Mouse (Mus musculus) cortical plate, adult 2 months (tissue): ENCODE data around the gene Epha4. TPM values are rescaled to one million over a fixed set of nuclear protein-coding genes. Genes with fewer than 3 reads are reported as not detected.

ENCODE experiments used
- H3K27ac ChIP-seq: fragments of 200-500 bp; 2 replicates; pipeline ENCODE4 v1.5.1; 2012; ENCODE audit warnings: low read length, control low read depth, inconsistent platforms; ENCODE audit not compliant: insufficient read depth
- H3K4me1 ChIP-seq: fragments of 200-500 bp; 2 replicates; pipeline ENCODE4 v1.6.1; 2011; ENCODE audit warnings: low read length; ENCODE audit not compliant: control insufficient read depth, insufficient read depth
- H3K4me3 ChIP-seq: fragments of 200-500 bp; 2 replicates; pipeline ENCODE4 v1.5.1; 2011; ENCODE audit warnings: mild to moderate bottlenecking, low read length, control low read depth; ENCODE audit not compliant: insufficient read depth
- CTCF ChIP-seq: fragments of 200-500 bp; IDR thresholded peaks from 2 replicates; pipeline ENCODE4 v1.5.1; 2011; ENCODE audit warnings: mild to moderate bottlenecking, control low read depth, low read length; ENCODE audit not compliant: insufficient read depth; ENCODE audit errors: extremely low read depth
- POLR2A ChIP-seq: fragments of 200-500 bp; IDR thresholded peaks from 2 replicates; pipeline ENCODE4 v1.6.1; 2011; ENCODE audit warnings: mild to moderate bottlenecking, low read length, control low read depth; ENCODE audit not compliant: insufficient read depth; ENCODE audit errors: extremely low read depth
- polyA plus RNA-seq: library from polyadenylated mRNA; depleted of rRNA; stranded (reverse); fragments of >200 nt; gene quantifications from 2 replicates; pipeline ENCODE4 v1.2.3, GENCODE M21; 2012; rRNA removed

Gene Epha4
- polyA plus RNA-seq, result 74.5 and 85.1 TPM in 2 replicates

DNA sequence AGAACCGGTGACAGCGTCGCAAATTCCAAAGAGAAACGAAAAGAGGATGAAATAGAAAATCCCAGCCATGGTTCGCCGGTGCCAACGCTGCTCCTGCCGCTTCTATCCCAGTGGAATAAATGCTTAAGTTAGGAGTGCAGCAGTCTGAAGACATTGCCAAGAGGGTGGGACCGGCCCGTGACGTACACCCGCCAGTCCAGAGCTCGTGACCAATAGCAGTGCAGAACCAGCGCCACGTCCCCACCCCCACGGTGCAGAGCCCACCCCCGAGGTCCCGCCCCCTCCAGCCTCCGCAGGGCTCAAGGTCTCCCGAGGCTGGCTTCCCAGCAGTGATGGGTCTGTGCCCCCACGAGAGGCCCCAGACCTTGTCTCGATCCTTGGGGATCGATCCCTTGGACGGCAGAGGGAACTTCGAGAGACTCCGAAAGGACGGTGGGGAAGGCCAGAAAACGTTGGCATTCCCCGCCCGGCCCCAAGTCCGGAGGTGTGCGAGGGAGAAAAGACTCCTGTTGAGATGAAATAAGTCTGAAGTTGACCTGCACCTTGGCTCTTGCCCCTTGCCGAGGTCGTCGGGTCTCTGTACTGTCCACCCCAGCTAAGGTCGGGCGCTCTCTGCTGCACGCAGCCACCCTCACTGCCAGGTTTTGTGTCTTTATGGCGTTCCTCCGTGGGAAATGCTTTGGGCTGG is at the start of gene Epha4:
Gene Epha4, minus strand, starts transcription at position 126 of the 688 bp plus-strand sequence.
- Histone ChIP-seq H3K4me3 (peak within 1 kb of the TSS; percentile 70), H3K27ac (peak within 1 kb of the TSS; percentile 90), H3K4me1 (no peaks in the 10 kb centered on the region)
- TF ChIP-seq CTCF (no peak), POLR2A (peak; percentile 99)

GRCm38 (mm10) chr1:77556199-77556598 is 41.3 kb upstream of the Epha4 start:
- Histone ChIP-seq H3K4me3 (no peak overlapping the region), H3K4me1 (no peaks in the 10 kb centered on the region), H3K27ac (no peak overlapping the region)
- TF ChIP-seq CTCF (no peak), POLR2A (no peak)

- no peak overlapping the region for H3K27ac ChIP-seq
- TF ChIP-seq CTCF, result no peak
- TF ChIP-seq POLR2A, result no peak
- no peaks in the 10 kb centered on the region for H3K4me1 ChIP-seq
- no peak overlapping the region for H3K4me3 ChIP-seq
Observed at GRCm38 (mm10) chr1:77551927-77552326, 37.0 kb upstream of the Epha4 start.

DNA sequence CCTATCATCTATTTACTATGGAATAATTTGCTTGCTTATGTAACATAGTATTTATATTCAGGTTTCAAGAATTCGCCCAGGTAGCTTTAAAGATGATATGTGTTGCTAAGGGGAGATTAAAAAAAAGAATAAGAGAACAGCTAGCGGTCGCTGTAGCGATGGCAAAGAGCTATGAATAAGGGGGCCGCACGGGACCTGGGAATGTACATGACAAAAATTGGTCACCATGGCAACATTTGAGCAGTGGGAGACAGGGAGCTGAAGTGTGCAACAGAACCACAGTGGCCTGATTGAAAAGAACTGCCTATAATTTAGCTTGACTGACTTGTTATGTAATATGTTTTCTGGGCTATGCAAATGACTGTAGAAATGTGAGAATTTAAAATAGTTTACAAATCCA is 30.8 kb upstream of the Epha4 start:
- TF ChIP-seq POLR2A (no peak), CTCF (no peak)

GRCm38 (mm10) chr1:77545035-77545434 is 30.1 kb upstream of the Epha4 start:
- Histone ChIP-seq H3K27ac (peak overlapping the region; percentile 81), H3K4me1 (peaks cover 2% of the 10 kb centered on the region; the same call in 1 of the 2 replicates), H3K4me3 (no peak overlapping the region)
- no peak for TF ChIP-seq CTCF

More for the DNA sequence above, 30.8 kb upstream of the Epha4 start:
- Histone ChIP-seq H3K4me1 (peaks cover 2% of the 10 kb centered on the region; the same call in 1 of the 2 replicates), H3K4me3 (no peak overlapping the region), H3K27ac (0 out of 2 replicates have a peak overlapping the region, but pooled peaks have one; percentile 21)

DNA sequence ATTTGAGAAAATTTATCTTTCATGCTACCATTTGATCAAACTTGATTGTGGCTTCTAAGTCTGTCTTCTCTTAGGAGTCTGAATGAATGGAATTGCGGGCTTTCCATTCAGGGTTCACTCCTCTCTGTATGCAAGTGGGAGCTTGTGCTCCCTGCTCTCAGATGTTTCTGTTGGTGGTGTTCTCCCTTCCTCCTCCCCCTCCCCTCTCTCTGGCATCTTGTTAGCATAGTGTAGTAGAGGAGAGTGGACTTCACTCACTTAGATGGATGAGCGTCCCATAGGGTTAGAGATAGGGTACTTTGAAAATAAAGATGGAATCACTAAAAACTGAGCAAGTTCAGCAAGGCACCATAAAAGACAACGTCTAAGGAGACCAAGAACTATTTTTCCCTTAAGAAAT is 29.4 kb upstream of the Epha4 start:
- TF ChIP-seq POLR2A (no peak), CTCF (no peak)
- peaks cover 2% of the 10 kb centered on the region; the same call in 1 of the 2 replicates for H3K4me1 ChIP-seq
- 0 out of 2 replicates have a peak overlapping the region, but pooled peaks have one; percentile 8 for H3K27ac ChIP-seq
- H3K4me3 ChIP-seq, result no peak overlapping the region

GRCm38 (mm10) chr1:77539945-77540344 is 25.1 kb upstream of the Epha4 start:
- H3K4me1 ChIP-seq, result no peaks in the 10 kb centered on the region
- H3K4me3 ChIP-seq, result no peak overlapping the region
- H3K27ac ChIP-seq, result no peak overlapping the region
- TF ChIP-seq CTCF (no peak), POLR2A (no peak)

GRCm38 (mm10) chr1:77538559-77538958 is 23.7 kb upstream of the Epha4 start:
- no peak for TF ChIP-seq CTCF
- TF ChIP-seq POLR2A, result no peak
- Histone ChIP-seq H3K27ac (no peak overlapping the region), H3K4me3 (no peak overlapping the region), H3K4me1 (no peaks in the 10 kb centered on the region)

DNA sequence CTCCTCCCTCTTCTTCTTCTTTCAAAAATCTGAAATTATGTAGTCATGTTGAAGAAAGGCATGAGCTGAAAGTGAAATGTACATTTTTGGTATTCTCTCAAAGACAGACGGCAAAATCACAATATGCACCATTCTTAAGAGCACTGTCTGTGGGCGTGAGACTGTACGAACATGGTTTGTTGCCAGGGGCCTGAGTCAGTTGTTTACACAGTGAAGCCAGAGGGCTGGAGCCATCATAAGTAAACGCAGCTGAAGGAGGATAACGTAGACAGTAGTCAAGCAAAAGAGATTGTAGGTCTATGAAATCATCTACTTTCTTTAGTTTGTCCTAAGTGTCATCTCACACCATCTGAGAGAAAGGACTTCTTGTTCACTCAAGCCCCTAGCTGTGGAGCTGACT is 21.0 kb upstream of the Epha4 start:
- TF ChIP-seq POLR2A (no peak), CTCF (no peak)
- no peak overlapping the region for H3K4me3 ChIP-seq
- no peak overlapping the region for H3K27ac ChIP-seq
- 0 out of 2 replicates have a peak, but pooled peaks cover 1% of the 10 kb centered on the region for H3K4me1 ChIP-seq

DNA sequence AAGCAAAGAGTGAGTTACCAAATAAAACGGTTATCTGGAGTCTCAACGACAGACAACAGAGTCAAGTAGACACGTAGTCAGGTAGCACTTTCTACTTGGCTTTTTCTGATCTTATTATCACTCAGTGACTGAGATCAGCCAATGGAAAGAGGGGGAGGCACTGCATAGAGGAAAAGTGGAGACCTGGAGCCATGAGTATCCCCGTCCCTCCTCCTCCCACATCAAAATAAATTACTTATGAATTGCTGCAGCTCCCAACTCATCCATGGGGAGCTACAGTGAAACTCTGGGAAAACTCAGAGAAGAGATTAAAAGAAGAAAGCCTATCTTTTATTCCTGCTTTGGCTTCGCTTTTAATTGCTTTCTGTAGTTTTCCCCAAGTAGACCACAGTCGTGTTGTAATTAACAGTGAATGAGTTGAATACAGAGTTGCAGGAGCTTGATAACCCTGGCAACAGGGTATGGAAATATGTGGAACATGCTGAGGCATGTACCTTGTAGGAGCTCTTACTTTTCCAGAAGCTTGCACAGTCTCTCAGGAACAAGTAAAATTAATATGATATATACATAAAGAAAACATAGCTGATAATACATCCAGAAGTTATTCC is 17.8 kb upstream of the Epha4 start:
- Histone ChIP-seq H3K4me3 (no peak overlapping the region), H3K4me1 (0 out of 2 replicates have a peak, but pooled peaks cover 1% of the 10 kb centered on the region), H3K27ac (no peak overlapping the region)
- TF ChIP-seq CTCF (no peak), POLR2A (no peak)
